Mouse (Mus musculus) adrenal gland, adult 2 months (tissue): ENCODE measurements around the gene Ctbp2. TPM values are rescaled to one million over a fixed set of nuclear protein-coding genes. Genes with fewer than 3 reads are reported as not detected.

Source experiments
- DNase-seq: peaks from one replicate; pipeline ENCODE4 v3.0.0; 2021
- polyA plus RNA-seq: library from polyadenylated mRNA; depleted of rRNA; stranded (reverse); fragments of >200 nt; gene quantifications from 2 replicates; pipeline ENCODE4 v1.2.3, GENCODE M21; 2012
- total RNA-seq, 2 experiments: library from RNA; stranded (reverse); gene quantifications; 2 replicates each; pipeline ENCODE4 v1.2.3; 2021

The Ctbp2 gene
- total and polyA plus RNA-seq, 3 experiments, result 53.2 to 65.3 (median 54.4) TPM

DNA sequence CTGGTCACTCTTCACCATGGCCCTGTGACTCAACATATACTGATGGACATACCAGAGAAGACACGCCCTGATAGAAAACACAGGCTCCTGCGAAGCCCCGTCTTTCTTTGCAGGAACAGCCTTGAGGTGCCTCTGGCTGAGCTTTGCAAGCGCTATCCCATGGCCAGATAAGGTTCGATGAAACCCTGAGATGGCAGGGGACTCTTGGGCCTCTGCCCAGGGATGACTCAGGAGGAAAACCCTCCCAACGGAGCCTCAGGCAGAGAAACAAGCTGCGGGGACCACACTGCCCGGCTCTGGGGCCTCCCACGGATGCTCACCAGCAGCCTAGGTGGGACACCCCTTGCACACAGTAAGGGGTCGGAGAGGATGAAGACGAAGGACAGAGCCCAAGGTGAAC lies 116.8 kb downstream of the Ctbp2 start:
- DNase-seq, result peak; percentile 95

DNA sequence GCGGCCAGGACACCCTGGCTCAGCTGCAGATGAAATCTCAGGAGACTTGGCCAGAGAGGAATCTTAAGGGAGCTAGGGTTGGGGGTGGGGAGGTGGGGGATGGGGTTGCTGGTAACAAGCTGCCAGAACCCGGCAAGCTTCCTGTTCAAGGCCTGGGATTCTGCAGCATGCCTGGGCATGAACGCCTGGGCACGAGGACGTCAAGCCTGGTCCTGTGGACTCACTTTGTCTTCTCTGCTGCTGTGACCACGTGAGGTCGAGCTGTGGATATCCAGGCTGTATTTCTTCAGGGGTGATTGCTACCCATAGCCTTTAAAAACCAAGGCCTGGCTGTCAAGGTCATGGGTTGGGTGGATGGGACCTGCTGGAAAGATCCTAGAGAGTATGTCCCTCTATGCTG lies 118.4 kb downstream of the Ctbp2 start:
- peak; percentile 55 for DNase-seq

DNA sequence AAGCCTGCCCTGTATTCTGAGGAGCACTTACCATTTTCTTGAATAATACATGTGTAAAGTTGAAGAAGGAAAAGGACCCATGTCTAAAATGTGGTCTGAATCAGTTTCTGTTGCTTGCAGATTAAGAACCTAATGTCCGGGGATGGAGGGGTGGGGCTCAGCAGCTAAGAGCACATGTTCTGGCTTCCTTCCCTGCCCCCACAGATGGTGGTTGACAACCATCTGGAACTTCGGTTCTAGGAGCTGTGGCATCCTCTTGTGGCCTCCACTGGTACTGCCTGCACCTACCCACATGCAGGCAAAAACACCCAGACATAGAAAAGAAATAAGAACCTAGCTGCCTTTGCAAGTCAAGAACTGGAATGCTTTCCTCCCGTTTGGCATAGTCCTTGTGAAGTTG lies 120.7 kb downstream of the Ctbp2 start:
- DNase-seq, result peak; percentile 80

DNA sequence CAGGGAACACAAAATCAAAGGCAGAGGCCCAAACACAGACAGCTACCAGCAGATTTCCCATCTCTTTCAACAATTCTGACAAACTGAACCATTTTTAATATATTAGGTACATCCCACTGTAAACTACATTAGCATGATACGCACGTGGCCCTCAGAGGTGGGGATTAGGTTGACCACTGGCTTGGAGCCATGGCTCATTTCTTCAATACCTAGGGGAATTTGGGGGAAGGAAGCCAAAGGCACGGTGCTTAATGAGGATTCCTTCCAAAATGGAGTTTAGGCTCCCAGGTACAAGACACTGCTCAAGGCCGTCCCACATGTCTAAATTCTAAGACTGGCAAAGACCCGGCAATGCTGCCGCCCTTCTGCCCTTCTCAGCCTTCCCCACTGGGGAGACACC lies 121.9 kb downstream of the Ctbp2 start:
- no peak for DNase-seq

DNA sequence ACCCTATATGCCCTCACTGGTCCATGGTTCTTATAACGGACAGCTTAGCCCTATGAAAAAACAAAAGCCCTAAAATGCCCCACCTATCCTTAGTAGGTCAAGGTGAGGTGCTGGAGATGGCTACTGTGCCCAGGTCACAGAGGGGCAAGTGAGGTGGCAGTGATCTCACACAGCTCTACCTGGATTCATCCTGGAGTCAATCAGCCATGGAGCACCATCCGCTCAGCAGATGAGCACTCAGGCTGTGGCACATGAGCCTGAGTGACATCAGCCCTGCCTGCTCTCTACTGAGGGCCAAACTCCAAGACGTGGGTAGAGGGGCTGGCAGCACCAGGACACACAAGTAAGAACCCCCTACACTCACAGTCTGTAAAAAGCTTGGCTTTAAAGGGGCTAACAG lies 122.8 kb downstream of the Ctbp2 start:
- no peak for DNase-seq

DNA sequence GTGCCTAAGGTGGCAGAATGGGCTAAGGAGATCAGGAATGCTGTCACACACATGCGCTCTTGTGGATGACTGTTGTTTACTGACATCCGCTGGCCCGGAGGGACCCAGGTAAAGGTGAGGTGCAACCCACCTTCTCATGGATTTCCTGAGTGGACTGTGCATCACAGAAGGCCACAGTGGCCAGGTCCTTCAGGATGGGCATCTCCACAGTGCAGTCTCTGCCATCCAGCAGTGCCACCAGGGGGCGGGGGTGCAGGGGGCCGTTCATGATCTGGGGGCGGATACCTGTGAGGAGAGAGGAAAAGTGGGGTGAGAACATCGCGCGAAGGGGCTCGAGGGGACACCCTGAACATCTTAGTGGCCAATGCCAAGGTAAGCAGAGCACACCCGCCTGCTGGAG lies 125.1 kb downstream of the Ctbp2 start:
- no peak for DNase-seq

DNA sequence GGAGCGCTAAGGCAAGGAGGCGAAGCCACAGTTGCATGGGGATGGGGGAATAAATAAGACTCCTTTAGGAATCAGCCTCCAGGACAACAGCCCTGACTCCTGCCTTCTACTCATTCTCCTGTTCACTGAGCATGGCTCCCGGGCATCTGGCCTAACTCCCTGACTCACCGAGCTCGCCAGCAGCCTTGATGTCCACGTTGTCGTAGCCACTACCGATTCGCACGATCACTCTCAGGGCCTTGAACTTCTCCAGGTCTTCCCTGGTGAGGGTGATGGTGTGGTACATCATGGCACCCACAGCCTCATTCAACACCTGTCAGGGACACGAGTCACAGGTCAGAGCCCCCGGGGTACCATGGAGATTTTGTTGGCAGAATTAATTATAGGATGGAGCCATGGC lies 125.5 kb downstream of the Ctbp2 start:
- peak; percentile 89 for DNase-seq

DNA sequence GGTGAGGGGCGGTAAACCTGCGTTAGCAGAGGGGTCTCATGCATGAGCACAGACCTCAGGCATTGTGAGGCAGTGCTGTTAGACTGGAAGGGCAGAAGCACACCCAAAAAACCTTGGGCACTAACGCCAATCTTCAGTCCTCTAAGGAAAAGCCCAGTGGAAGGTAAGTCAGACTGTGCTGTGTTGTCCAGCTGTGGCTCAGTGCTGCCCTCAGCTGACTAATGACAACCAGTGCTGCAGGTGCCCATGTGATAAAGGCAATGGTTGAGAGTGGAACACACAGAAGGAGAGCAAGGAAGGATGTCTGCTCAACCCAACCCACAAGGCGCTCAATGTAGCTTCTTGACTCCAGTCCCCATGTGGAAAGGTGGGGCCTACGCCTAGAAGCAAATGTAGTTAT lies 127.8 kb downstream of the Ctbp2 start:
- DNase-seq, result no peak

DNA sequence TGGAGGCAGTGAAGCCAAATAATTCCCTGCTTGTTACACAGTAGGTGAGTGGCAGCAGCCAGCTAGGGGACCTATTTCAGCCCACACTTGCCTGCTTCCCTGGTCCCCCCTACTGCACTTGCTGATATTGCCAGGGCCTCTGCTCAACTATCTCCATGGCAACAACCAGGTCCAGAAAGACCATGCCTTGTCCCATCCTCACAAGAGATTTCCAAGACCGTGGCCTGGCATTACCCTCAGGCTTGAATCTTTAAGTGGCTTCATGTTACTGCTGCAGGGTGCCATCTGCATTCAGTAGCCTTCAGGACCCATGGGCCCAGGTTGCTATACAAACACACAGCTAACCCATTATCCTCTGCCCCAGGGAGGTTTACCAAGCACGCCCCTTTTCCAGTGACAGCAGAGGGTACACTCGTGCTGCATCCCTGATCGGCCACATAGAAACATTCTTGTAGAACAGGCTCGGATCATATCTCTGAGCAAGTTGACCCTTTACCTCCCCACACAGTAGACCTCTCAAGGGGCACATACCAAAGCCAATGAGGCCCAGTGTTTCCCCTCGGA lies 129.4 kb downstream of the Ctbp2 start:
- DNase-seq, result no peak

DNA sequence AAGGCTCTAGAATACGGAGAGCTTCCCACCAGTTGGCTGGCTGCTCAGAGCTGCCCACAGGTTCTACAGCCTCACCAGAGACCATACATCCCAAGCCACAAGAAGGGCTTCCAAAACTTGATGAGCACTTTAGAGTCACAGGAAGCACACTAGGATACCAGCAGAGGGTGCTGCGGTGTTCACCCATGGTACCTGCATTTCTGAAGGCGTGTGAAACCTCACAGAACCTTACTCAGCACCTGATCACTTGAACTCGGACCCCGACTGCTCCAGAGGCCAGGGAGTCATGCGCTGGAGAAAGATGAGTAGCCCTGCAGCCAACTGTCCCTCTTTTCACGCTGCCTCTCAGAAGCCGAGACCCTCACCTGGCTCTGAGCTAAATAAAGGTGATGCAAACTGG lies 130.0 kb downstream of the Ctbp2 start:
- DNase-seq, result no peak

DNA sequence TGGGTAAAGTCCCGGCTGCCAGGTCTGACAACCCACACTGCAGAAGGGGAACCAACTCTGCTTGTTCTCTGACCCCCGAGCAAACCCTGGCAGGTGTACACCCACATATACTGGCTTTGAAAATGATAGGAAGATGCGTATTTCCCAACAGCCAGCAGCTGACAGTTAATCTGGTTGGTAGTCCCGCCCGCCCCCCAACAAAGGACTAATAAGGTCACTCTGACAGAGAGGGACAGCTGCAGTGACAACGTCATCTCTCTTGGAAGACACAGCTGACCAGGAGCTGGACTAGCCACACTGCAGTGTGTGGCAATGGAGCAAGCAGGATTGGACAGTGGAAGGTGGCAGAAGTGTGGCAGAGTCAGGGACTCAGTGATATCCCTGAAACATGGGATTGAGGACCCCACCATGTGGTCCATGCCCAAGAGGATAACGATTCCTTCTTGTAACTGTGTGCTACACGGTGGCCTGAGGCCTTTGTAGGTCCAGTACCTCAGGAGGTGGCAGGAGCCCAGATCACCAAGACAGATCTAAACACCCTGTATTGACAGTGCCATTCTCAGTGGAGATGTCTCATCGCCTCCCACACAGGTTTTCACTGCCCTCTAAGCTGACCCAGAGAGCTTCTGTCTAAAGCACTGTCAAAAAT lies 131.1 kb downstream of the Ctbp2 start:
- DNase-seq, result no peak

DNA sequence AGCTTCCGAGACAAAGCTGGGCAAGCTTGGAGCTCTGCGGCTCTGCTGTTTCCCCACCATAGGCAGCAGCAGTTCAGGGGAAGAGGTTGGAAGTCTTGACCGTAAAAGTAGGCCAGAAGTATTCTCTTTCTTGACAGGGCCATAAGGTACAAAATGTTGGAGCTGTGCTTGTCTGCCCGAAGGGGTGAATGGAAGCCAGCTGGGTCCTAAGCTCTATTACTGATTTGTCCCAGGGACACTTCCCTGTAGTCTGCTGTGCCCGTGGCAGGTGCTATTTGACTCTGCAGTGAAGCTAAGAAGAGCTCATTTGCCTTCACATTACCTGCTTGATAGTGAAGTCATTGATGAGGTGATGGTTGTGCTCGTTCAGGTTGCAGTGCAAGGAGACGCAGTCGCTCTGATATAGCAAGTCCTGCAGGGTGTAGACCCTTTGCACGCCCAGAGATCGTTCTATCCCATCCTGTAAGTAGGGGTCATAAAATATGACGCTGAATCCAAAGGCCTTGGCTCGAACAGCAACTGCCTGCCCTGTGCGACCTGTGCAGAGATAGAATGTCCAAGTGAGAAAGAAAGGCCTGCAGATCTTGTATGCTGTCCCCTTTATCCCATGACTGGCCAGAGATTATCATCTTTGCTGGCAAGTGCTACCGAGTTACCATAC lies 132.8 kb downstream of the Ctbp2 start:
- no peak for DNase-seq

DNA sequence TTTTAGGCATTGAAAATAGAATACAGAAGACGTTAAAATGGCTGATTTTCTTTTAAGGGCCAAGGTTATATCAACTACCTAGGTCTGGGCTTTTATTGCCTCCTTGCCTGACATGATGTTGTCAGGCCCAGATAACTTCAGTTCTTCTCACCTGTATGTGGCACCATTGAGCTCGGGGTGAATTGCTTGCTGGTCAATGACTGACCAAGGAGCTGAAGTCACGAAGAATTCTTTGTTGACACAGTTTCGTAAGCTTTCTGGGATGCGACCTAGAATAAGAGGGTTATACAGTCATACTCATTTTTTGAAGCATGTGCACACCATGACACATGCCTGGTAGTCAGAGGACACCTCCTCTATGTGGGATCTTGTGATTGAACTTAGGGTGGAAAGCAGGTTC lies 134.3 kb downstream of the Ctbp2 start:
- no peak for DNase-seq

DNA sequence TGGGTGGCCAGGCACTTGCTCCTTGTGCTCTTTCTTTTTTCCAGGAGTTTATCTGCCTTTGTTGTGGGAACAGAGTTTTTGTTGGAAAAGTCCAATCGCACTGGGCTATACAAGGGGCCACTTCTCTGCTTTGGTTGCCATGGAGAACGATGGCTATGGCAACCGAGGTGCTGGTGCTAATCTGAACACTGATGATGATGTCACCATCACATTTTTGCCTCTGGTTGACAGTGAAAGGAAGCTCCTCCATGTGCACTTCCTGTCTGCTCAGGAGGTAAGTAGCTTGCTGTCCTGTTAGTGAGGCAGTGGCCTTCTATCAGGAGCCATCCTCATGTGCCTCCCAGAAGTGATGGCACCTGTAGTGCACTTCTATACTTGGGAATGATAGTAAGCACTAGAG lies 141.5 kb downstream of the Ctbp2 start:
- no peak for DNase-seq

DNA sequence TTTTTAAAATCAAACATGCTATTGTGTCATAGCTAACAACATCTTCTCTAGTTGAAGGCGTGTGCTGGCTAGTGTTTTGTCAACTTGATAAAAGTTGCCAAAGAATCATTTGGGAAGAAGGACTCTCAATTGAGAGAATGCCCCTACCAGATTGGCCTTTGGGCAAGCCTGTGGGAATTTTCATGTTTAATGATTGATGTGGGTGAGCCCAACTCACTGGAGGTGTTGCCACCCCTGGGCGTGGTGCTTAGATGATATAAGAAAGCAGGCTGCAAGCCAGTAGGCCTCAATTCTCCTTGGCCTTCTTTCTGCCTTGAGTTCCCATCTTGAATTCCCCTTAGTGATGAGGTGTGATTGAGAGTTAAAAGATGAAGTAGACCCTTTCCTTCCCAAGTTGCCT lies 146.2 kb downstream of the Ctbp2 start:
- no peak for DNase-seq

DNA sequence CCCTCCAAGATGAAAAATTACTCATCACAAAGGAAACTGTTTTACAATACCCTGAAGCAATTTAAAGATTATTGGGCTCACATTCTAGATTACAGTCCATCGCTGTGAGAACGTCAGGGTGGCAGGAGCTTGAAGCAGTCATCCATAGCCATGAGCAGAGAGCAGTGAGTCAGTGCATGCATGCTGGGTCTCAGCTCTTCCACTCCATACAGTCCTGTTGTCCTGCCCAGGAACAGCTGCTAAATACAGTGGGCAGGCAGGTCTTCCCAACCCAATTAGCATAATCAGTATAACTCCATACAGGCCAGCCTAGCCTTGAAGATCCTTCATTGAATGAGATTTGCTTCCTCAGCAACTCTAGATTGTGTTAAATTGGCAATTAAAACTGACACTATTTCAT lies 148.1 kb downstream of the Ctbp2 start:
- no peak for DNase-seq

DNA sequence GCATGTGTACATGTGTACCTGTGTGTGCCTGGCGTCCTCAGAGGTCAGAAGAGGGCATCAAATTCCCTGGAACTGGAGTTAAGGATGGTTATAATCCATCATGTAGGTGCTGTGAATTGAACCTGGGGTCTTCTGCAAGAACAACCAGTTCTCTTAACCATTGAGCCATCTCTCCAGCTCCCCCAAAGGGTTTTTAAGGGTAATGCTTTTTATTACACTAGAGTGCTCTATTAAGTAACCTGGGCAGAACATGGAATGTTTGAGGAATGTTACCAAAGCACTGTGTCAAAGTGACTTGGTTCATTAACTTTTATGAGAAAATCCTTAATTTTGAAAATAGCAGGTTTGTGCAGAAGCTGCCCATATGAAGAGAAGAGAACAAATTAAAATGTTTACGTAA lies 152.1 kb downstream of the Ctbp2 start:
- DNase-seq, result no peak

DNA sequence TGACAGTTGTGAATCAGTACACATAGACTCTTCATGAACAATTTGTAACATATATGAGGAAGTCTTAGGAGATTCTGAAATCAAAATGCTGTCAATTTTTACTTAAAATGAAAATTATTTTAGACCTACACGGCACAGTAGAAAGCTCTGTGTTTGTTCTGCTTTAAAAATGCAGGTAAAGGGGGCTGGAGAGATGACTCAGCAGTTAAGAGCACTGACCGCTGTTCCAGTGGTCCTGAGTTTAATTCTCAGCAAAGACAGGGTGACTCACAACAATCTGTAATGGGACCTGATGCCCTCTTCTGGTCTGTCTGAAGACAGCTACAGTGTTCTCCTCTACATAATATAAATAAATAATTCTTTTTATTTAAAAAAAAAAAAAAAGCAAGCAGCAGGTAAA lies 158.4 kb downstream of the Ctbp2 start:
- DNase-seq, result no peak

DNA sequence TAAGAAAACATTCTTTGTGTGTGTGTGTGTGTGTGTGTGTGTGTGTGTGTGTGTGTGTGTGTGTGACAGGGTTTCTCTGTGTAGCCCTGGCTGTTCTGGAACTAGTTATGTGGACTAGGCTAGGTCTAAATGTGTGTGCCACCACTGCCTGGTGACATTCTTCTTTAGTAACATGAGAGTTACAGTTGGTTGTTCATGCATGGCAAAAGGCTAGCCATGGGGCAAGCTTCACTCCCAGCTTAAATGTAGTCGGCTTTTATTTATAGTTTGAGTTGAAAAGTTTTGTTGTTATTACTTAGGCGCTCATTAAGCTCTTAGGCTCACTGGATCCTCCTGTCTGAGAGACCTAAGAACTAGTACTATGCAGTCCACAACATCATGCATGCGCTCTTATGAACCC lies 159.8 kb downstream of the Ctbp2 start:
- DNase-seq, result no peak

DNA sequence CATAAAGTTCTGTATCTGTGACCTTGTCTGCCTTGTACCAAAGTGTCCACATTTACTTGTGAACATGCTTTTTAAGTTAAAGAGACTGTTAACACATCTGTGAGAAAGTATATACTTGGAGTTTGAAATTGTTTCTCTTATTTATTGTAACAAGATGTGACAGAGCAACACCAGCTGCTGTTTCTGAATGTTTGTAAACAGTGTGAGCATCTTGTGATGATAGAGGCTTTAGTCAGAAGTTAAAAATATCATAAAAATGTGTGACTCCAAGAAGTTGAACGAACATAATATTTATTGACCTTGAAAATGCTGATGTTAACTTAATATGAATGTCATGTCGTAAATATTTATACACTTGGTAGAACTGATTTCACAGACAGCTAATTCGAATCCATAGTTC lies 173.5 kb downstream of the Ctbp2 start:
- no peak for DNase-seq

DNA sequence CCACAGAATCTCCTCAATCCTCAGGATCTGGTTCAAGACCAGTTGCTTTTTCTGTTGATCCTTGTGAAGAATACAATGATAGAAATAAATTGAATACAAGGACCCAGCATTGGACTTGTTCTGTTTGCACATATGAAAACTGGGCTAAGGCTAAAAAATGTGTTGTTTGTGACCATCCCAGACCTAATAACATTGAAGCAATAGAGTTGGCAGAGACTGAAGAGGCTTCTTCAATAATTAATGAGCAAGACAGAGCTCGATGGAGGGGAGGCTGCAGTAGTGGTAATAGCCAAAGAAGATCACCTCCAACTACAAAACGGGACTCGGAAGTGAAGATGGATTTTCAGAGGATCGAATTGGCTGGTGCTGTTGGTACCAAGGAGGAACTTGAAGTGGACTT lies 174.2 kb downstream of the Ctbp2 start:
- DNase-seq, result no peak

DNA sequence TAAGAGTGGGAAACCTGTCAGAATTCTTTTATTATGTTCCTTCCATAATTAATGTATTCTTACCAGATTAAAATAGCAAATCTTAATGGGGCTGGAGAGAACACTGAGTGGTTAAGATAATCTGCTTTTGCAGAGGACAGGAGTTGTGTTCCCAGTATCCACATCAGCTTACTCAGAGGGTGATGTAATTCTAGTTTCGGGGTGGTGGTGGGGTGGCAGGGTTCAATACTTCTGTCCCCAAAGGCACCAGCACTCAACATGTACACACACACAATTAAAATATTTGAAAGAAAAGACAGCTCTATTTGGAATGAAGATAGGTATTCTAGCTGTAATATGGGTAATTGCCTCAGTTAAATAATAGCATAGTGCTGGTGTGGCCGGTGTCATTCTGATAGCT lies 183.6 kb downstream of the Ctbp2 start:
- no peak for DNase-seq

DNA sequence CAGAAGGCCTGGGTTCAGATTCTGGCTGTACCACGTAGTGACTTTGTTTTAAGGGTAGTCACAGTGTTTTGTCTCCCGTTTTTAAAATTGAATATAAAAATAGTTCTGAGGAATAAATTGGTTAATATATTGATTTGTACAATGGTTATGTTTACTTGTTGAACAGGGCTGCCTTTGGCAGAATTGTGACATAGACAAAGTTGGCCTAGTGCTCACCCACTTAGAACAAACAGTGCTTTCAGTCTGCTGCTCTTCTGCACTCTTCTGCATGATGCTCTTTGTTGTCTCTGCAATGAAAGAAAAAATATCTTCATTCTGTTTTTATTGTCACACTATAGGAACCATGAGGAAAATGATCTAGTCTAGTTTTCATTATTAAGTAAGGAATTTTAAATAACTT lies 185.0 kb downstream of the Ctbp2 start:
- DNase-seq, result no peak
